Mouse (Mus musculus) adipocyte (in vitro differentiated cells): Measurements from ENCODE around the gene Zfp692.
"Not testable (repeated sequence)": the region's sequence is repeated elsewhere in the genome, so short reads cannot be mapped to it uniquely, and the experiment has no call there.

Source experiments
- DNase-seq: peaks from one replicate; pipeline ENCODE4 v3.0.0-alpha.2; 2016; ENCODE audit warnings: low spot score

The Zfp692 gene

DNA sequence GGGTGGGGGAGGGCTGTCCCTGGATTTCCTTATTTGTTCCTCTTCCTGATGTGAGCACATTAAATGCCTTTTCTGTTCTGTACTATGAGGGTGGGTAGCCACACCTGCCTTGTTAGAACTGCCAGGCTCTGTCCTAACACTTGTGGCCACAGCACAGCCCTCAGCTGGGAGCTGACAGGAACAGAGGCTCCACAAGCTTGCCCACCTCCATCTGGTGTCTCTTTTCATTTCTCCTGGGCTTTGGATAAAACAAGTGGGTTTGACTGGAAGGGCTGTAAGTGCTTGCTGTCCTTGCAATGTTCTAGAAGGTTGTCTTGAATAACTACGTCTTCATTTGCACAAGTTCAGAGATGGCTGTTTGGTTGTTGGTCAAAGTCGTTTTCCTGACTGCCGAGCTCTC lies 48.1 kb downstream of the Zfp692 start:
- DNase-seq = no peak

- DNase-seq = no peak
Observed at GRCm38 (mm10) chr11:58357042-58357441, 50.2 kb downstream of the Zfp692 start.

DNA sequence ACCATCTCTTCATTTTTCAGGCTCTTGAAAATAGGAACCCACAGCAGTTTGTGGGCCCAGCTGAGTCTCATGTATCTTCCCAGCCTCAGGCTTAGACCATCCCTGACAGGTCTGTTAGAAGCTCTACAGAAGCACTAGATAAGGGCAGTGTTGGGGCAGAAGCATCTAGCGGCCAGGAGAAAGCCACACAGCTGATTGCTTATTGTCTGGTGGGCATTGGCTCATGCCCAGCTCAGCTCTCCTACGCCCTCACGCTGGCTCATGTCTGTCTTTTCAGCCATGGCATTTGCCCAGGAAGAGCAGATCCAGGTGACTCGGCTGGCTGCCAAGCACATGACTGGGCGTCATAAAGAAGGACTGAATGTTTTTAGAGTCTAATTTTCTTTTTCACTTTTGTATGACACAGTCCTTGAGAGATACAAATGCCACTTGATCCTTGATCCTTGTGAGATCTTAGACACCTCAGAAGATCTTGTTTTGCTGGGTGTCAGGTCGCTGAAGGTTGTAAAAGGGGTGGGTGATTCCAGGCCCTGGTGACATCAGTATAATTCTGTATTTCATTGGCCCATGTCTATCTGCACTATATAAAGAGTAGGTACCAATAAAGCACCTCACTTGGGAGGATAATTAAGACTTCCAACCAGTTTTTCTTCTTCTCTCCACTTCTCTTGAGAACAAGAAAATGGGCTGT lies 51.1 kb downstream of the Zfp692 start:
- DNase-seq = no peak

DNA sequence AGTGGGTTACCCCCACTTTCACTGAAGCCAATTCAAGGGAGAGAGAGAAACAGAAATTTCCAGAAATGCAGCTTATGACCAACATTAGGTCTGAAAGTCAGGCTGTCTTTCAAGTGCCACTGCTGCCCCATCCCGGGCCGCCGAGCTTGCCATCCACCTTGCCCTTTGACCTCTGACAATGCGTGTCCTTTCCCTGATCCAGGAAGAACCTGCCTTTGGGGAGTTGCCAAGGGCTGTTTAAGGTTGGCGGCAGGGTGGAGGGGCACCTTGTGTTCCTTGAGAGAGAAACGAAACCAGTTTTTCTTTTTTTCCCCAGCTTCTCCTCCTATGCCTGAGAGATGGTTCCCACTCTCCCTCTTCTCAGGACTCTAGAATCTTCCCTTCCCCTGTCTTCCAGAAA lies 55.7 kb downstream of the Zfp692 start:
- DNase-seq = not testable (repeated sequence)
